Mouse (Mus musculus) embryonic facial prominence, embryonic 12.5 days (tissue): ENCODE measurements around the gene Hs1bp3. TPM values are rescaled to one million over a fixed set of nuclear protein-coding genes. Genes with fewer than 3 reads are reported as not detected.

Experiments
- ATAC-seq: fragments of 200-750 bp; cut with Nextera tagmentation; 2 replicates; pipeline ENCODE4 v1.8.0; 2017; ENCODE audit not compliant: insufficient number of reproducible peaks, insufficient read depth, low FRiP score, low TSS enrichment
- H3K27ac ChIP-seq: fragments of 300-500 bp; sonication (generic); 2 replicates; pipeline ENCODE4 v1.5.1; 2016; ENCODE audit warnings: mild to moderate bottlenecking
- H3K27me3 ChIP-seq: fragments of 300-500 bp; sonication (generic); 2 replicates; pipeline ENCODE4 v1.6.1; 2016; ENCODE audit warnings: mild to moderate bottlenecking, moderate library complexity
- H3K36me3 ChIP-seq: fragments of 300-500 bp; sonication (generic); 2 replicates; pipeline ENCODE4 v1.6.1; 2016; ENCODE audit warnings: mild to moderate bottlenecking
- H3K4me1 ChIP-seq: fragments of 300-500 bp; sonication (generic); 2 replicates; pipeline ENCODE4 v1.6.1; 2016
- H3K4me2 ChIP-seq: fragments of 300-500 bp; sonication (generic); replicated peaks from 2 replicates; pipeline ENCODE4 v1.6.1; 2016; ENCODE audit warnings: mild to moderate bottlenecking, moderate library complexity
- H3K4me3 ChIP-seq: fragments of 300-500 bp; sonication (generic); 2 replicates; pipeline ENCODE4 v1.5.1; 2016; ENCODE audit warnings: mild to moderate bottlenecking
- H3K9ac ChIP-seq: fragments of 300-500 bp; sonication (generic); 2 replicates; pipeline ENCODE4 v1.6.1; 2016; ENCODE audit warnings: mild to moderate bottlenecking, moderate library complexity
- H3K9me3 ChIP-seq: fragments of 300-500 bp; sonication (generic); 2 replicates; pipeline ENCODE4 v1.6.1; 2016; ENCODE audit warnings: mild to moderate bottlenecking, moderate library complexity
- WGBS: fragments of 180-500 bp; shearing (Covaris S2); methylation state at CpG from one replicate; pipeline ENCODE4 v1.1.7; 2016; 5-methylcytosine and 5-hydroxymethylcytosine counted together
- polyA plus RNA-seq: library from polyadenylated mRNA; unstranded; fragments of >200 nt; fragmentation: Nextera tagmentation; extraction: Ambion mirVana; gene quantifications from 2 replicates; pipeline ENCODE4 v1.2.1, GENCODE M21; 2016

Gene Hs1bp3
- 19.1 and 20.3 TPM in 2 replicates for polyA plus RNA-seq

GRCm38 (mm10) chr12:8313270-8313771 is at the start of gene Hs1bp3:
Gene Hs1bp3, plus strand, starts transcription at chr12:8313432.
- ATAC-seq: peak; percentile 72
- peak within 1 kb of the TSS; percentile 78 for H3K4me2 ChIP-seq
- under 1% methylated on average over 38 of the region's 38 CpGs for WGBS
- peaks cover 27% of the 10 kb centered on the region for H3K27me3 ChIP-seq
- peak within 1 kb of the TSS; percentile 69 for H3K4me3 ChIP-seq
- H3K9me3 ChIP-seq: no peaks in the 10 kb centered on the region
- H3K9ac ChIP-seq: peak within 1 kb of the TSS; percentile 66
- H3K27ac ChIP-seq: no peak within 1 kb of the TSS
- peaks cover 18% of the 10 kb centered on the region; the same call in 1 of the 2 replicates for H3K4me1 ChIP-seq
- H3K36me3 ChIP-seq: no peaks in the 10 kb centered on the region

GRCm38 (mm10) chr12:8266311-8266710 is 46.9 kb upstream of the Hs1bp3 start:
- H3K27me3 ChIP-seq: no peaks in the 10 kb centered on the region
- no peak overlapping the region for H3K4me2 ChIP-seq
- 88% methylated on average over 7 of the region's 7 CpGs for WGBS
- no peaks in the 10 kb centered on the region for H3K36me3 ChIP-seq
- no peak for ATAC-seq
- H3K27ac ChIP-seq: no peak overlapping the region
- H3K9me3 ChIP-seq: no peaks in the 10 kb centered on the region
- H3K4me1 ChIP-seq: 0 out of 2 replicates have a peak, but pooled peaks cover 3% of the 10 kb centered on the region
- H3K4me3 ChIP-seq: no peak overlapping the region
- no peak overlapping the region for H3K9ac ChIP-seq

- H3K4me1 ChIP-seq: no peaks in the 10 kb centered on the region
- no peaks in the 10 kb centered on the region for H3K9me3 ChIP-seq
- 90% methylated on average over 11 of the region's 11 CpGs for WGBS
- H3K27ac ChIP-seq: no peak overlapping the region
- H3K27me3 ChIP-seq: no peaks in the 10 kb centered on the region
- no peak overlapping the region for H3K4me2 ChIP-seq
- no peaks in the 10 kb centered on the region for H3K36me3 ChIP-seq
- ATAC-seq: no peak
- H3K9ac ChIP-seq: no peak overlapping the region
- H3K4me3 ChIP-seq: no peak overlapping the region
These were observed 43.6 kb upstream of the Hs1bp3 start for GRCm38 (mm10) chr12:8269627-8270026.

- 90% methylated on average over 2 of the region's 2 CpGs for WGBS
These were observed 41.8 kb upstream of the Hs1bp3 start for GRCm38 (mm10) chr12:8271405-8271804.

GRCm38 (mm10) chr12:8273471-8274171 is 39.6 kb upstream of the Hs1bp3 start:
- Histone ChIP-seq H3K9me3 (no peaks in the 10 kb centered on the region), H3K4me2 (no peak overlapping the region), H3K4me1 (no peaks in the 10 kb centered on the region), H3K9ac (no peak overlapping the region), H3K36me3 (no peaks in the 10 kb centered on the region), H3K27ac (no peak overlapping the region), H3K4me3 (no peak overlapping the region), H3K27me3 (no peaks in the 10 kb centered on the region)
- no peak for ATAC-seq
- 91% methylated on average over 6 of the region's 6 CpGs for WGBS

More at GRCm38 (mm10) chr12:8271405-8271804, 41.8 kb upstream of the Hs1bp3 start:
- H3K4me2 ChIP-seq: no peak overlapping the region
- H3K4me3 ChIP-seq: no peak overlapping the region
- no peaks in the 10 kb centered on the region for H3K36me3 ChIP-seq
- H3K4me1 ChIP-seq: no peaks in the 10 kb centered on the region
- no peaks in the 10 kb centered on the region for H3K27me3 ChIP-seq
- H3K27ac ChIP-seq: no peak overlapping the region
- ATAC-seq: no peak
- H3K9me3 ChIP-seq: no peaks in the 10 kb centered on the region
- H3K9ac ChIP-seq: no peak overlapping the region

GRCm38 (mm10) chr12:8275424-8275823 is 37.8 kb upstream of the Hs1bp3 start:
- Histone ChIP-seq H3K27me3 (no peaks in the 10 kb centered on the region), H3K9ac (no peak overlapping the region), H3K27ac (no peak overlapping the region), H3K4me1 (no peaks in the 10 kb centered on the region), H3K4me2 (no peak overlapping the region), H3K36me3 (no peaks in the 10 kb centered on the region), H3K4me3 (no peak overlapping the region), H3K9me3 (no peaks in the 10 kb centered on the region)
- WGBS: 92% methylated on average over 4 of the region's 4 CpGs
- ATAC-seq: no peak

- 0 out of 2 replicates have a peak, but pooled peaks have one; percentile 30 for ATAC-seq
- Histone ChIP-seq H3K27ac (no peak overlapping the region), H3K4me2 (no peak overlapping the region), H3K9me3 (no peaks in the 10 kb centered on the region), H3K27me3 (no peaks in the 10 kb centered on the region), H3K9ac (no peak overlapping the region), H3K36me3 (peaks cover 11% of the 10 kb centered on the region), H3K4me3 (no peak overlapping the region), H3K4me1 (no peaks in the 10 kb centered on the region)
- 78% methylated on average over 15 of the region's 15 CpGs for WGBS
These were observed 31.8 kb upstream of the Hs1bp3 start for GRCm38 (mm10) chr12:8281225-8282017.

GRCm38 (mm10) chr12:8287970-8288369 is 25.3 kb upstream of the Hs1bp3 start:
- Histone ChIP-seq H3K27me3 (no peaks in the 10 kb centered on the region), H3K27ac (no peak overlapping the region), H3K4me3 (no peak overlapping the region), H3K9ac (no peak overlapping the region), H3K4me2 (no peak overlapping the region), H3K9me3 (no peaks in the 10 kb centered on the region), H3K36me3 (peaks cover 14% of the 10 kb centered on the region), H3K4me1 (0 out of 2 replicates have a peak, but pooled peaks cover 2% of the 10 kb centered on the region)
- no peak for ATAC-seq
- WGBS: 64% methylated on average over 3 of the region's 3 CpGs

GRCm38 (mm10) chr12:8289099-8289498 is 24.1 kb upstream of the Hs1bp3 start:
- H3K9me3 ChIP-seq: no peaks in the 10 kb centered on the region
- ATAC-seq: no peak
- H3K36me3 ChIP-seq: peaks cover 6% of the 10 kb centered on the region; the same call in 1 of the 2 replicates
- H3K27ac ChIP-seq: no peak overlapping the region
- H3K9ac ChIP-seq: no peak overlapping the region
- H3K4me2 ChIP-seq: no peak overlapping the region
- H3K4me1 ChIP-seq: 0 out of 2 replicates have a peak, but pooled peaks cover 2% of the 10 kb centered on the region
- 70% methylated on average over 6 of the region's 6 CpGs for WGBS
- H3K27me3 ChIP-seq: 0 out of 2 replicates have a peak, but pooled peaks cover 3% of the 10 kb centered on the region
- no peak overlapping the region for H3K4me3 ChIP-seq

GRCm38 (mm10) chr12:8289499-8289898 is 23.7 kb upstream of the Hs1bp3 start:
- Histone ChIP-seq H3K4me3 (no peak overlapping the region), H3K9ac (no peak overlapping the region), H3K27ac (no peak overlapping the region), H3K27me3 (peaks cover 6% of the 10 kb centered on the region), H3K4me1 (0 out of 2 replicates have a peak, but pooled peaks cover 2% of the 10 kb centered on the region), H3K4me2 (no peak overlapping the region), H3K9me3 (no peaks in the 10 kb centered on the region), H3K36me3 (peaks cover 4% of the 10 kb centered on the region; the same call in 1 of the 2 replicates)
- WGBS: 87% methylated on average over 8 of the region's 8 CpGs
- no peak for ATAC-seq

- Histone ChIP-seq H3K4me3 (no peak overlapping the region), H3K9ac (no peak overlapping the region), H3K27me3 (peaks cover 20% of the 10 kb centered on the region), H3K27ac (no peak overlapping the region), H3K4me1 (0 out of 2 replicates have a peak, but pooled peaks cover 2% of the 10 kb centered on the region), H3K36me3 (peaks cover 3% of the 10 kb centered on the region; the same call in 1 of the 2 replicates), H3K4me2 (no peak overlapping the region), H3K9me3 (no peaks in the 10 kb centered on the region)
- 69% methylated on average over 15 of the region's 15 CpGs for WGBS
- no peak for ATAC-seq
These were observed 21.9 kb upstream of the Hs1bp3 start for GRCm38 (mm10) chr12:8291157-8291853.
